ENCODE assay signal across 14 mouse cellular contexts in the genomic region with DNA sequence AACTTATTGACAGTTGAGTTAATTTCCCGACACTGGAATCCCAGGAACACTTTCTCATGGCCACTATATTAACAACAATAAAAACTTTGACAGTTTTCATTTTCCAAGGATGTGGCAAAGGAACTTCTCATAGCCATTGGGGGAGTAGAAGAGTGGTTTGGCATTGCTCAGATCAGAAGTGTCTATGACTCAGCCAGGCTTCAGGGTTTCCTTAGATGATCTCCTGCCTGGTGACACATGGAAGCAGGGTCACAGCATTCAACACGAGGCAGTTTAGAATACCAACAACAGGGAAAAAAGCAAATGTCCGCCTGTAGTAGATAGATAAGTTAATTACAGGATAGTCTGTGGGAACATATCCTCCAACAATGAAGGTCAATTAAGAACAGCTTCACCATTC.
"Had no signal": no experiment of that assay in that cellular context is flagged by ENCODE, and none has a peak within 500 bp of the region (broad histone marks: within the 10 kb centered on the region; RNA-seq: fewer than 3 reads in every experiment).

No protein-coding gene starts in this region.

- DNase-seq: gastrocnemius, adult 2 months; gastrocnemius, postnatal 10 days; gastrocnemius, postnatal 25 days; heart, adult 18-20 months; heart, postnatal 10 days; heart, postnatal 4 days; kidney, adult 18-20 months; kidney, adult 8-10 months; kidney, postnatal 10 days; kidney, postnatal 25 days; kidney, postnatal 4 days; layer of hippocampus, adult 9-11 months; layer of hippocampus, postnatal 36 days; left cerebral cortex, postnatal 4 days had no signal
